Mouse (Mus musculus): ENCODE data around the gene St3gal2. TPM values are rescaled to one million over a fixed set of nuclear protein-coding genes. Genes with fewer than 3 reads are reported as not detected.
"Not testable (repeated sequence)": the region's sequence is repeated elsewhere in the genome, so short reads cannot be mapped to it uniquely, and the experiment has no call there.

Gene St3gal2
- polyA plus RNA-seq, 1 experiment from 2014 or later: 7.1 TPM

- H3K36me3 ChIP-seq (ENCODE audit: control insufficient read depth, insufficient read depth, low read length): no peaks in the 10 kb centered on the region
- no peak overlapping the region for H3K9ac ChIP-seq (ENCODE audit: low read length)
- no peak for TF ChIP-seq CTCF (IDR thresholded peaks at IDR 0.05; ENCODE audit: low read depth)
- no peak for TF ChIP-seq EP300 (optimal IDR thresholded peaks at IDR 0.05)
- no peaks in the 10 kb centered on the region for H3K27me3 ChIP-seq (ENCODE audit: control insufficient read depth, insufficient read depth, low read length)
- no peak for DNase-seq (ENCODE audit: low spot score)
- peak overlapping the region; percentile 84 for H3K4me2 ChIP-seq (replicated peaks; ENCODE audit: low read depth)
- H3K4me1 ChIP-seq (replicated peaks; ENCODE audit: control insufficient read depth, insufficient read depth): no peaks in the 10 kb centered on the region
- peak overlapping the region; percentile 66 for H3K4me3 ChIP-seq (ENCODE audit: low read depth, low read length)
- no peak for ATAC-seq (ENCODE audit: low FRiP score, low TSS enrichment)
- no peaks in the 10 kb centered on the region for H3K9me3 ChIP-seq (ENCODE audit: control insufficient read depth, low read length)
- H3K27ac ChIP-seq (replicated peaks): no peak overlapping the region
- WGBS: 50% methylated on average over 2 of the region's 2 CpGs
These were observed 17.1 kb upstream of the St3gal2 start for GRCm38 (mm10) chr8:110902579-110902965.

GRCm38 (mm10) chr8:110905404-110905803, 14.3 kb upstream of the St3gal2 start:
- TF ChIP-seq CTCF (IDR thresholded peaks at IDR 0.05; ENCODE audit: low read depth) (no peak), EP300 (optimal IDR thresholded peaks at IDR 0.05) (no peak)
- 86% methylated on average over 6 of the region's 6 CpGs for WGBS
- Histone ChIP-seq H3K36me3 (ENCODE audit: control insufficient read depth, insufficient read depth, low read length) (no peaks in the 10 kb centered on the region), H3K27me3 (ENCODE audit: control insufficient read depth, insufficient read depth, low read length) (no peaks in the 10 kb centered on the region), H3K9ac (ENCODE audit: low read length) (no peak overlapping the region), H3K9me3 (ENCODE audit: control insufficient read depth, low read length) (no peaks in the 10 kb centered on the region), H3K27ac (replicated peaks) (no peak overlapping the region), H3K4me2 (replicated peaks; ENCODE audit: low read depth) (no peak overlapping the region), H3K4me1 (replicated peaks; ENCODE audit: control insufficient read depth, insufficient read depth) (no peaks in the 10 kb centered on the region), H3K4me3 (ENCODE audit: low read depth, low read length) (no peak overlapping the region)
- DNase-seq (ENCODE audit: low spot score): no peak
- no peak for ATAC-seq (ENCODE audit: low FRiP score, low TSS enrichment)

- ATAC-seq (ENCODE audit: low FRiP score, low TSS enrichment) (no peak), DNase-seq (ENCODE audit: low spot score) (no peak)
- Histone ChIP-seq H3K27me3 (ENCODE audit: control insufficient read depth, insufficient read depth, low read length) (no peaks in the 10 kb centered on the region), H3K27ac (replicated peaks) (no peak overlapping the region), H3K4me2 (replicated peaks; ENCODE audit: low read depth) (no peak overlapping the region), H3K36me3 (ENCODE audit: control insufficient read depth, insufficient read depth, low read length) (no peaks in the 10 kb centered on the region), H3K4me1 (replicated peaks; ENCODE audit: control insufficient read depth, insufficient read depth) (no peaks in the 10 kb centered on the region), H3K4me3 (ENCODE audit: low read depth, low read length) (no peak overlapping the region), H3K9me3 (ENCODE audit: control insufficient read depth, low read length) (no peaks in the 10 kb centered on the region), H3K9ac (ENCODE audit: low read length) (no peak overlapping the region)
- WGBS: 97% methylated on average over 1 of the region's 1 CpGs
- TF ChIP-seq CTCF (IDR thresholded peaks at IDR 0.05; ENCODE audit: low read depth): no peak
- TF ChIP-seq EP300 (optimal IDR thresholded peaks at IDR 0.05): no peak
These were observed 13.0 kb upstream of the St3gal2 start for GRCm38 (mm10) chr8:110906682-110907081.

- H3K9ac ChIP-seq (ENCODE audit: low read length); H3K27me3 ChIP-seq (ENCODE audit: control insufficient read depth, insufficient read depth, low read length); DNase-seq (ENCODE audit: low spot score); H3K4me1 ChIP-seq (replicated peaks; ENCODE audit: control insufficient read depth, insufficient read depth); H3K36me3 ChIP-seq (ENCODE audit: control insufficient read depth, insufficient read depth, low read length); H3K9me3 ChIP-seq (ENCODE audit: control insufficient read depth, low read length); H3K4me2 ChIP-seq (replicated peaks; ENCODE audit: low read depth); H3K4me3 ChIP-seq (ENCODE audit: low read depth, low read length); ATAC-seq (ENCODE audit: low FRiP score, low TSS enrichment); H3K27ac ChIP-seq (replicated peaks): not testable (repeated sequence)
- TF ChIP-seq CTCF (IDR thresholded peaks at IDR 0.05; ENCODE audit: low read depth): 0 out of 2 replicates have a peak, but pooled peaks have one; percentile 9
These were observed 9.9 kb upstream of the St3gal2 start for GRCm38 (mm10) chr8:110909850-110910249.

GRCm38 (mm10) chr8:110911576-110912570, 7.8 kb upstream of the St3gal2 start:
- H3K4me2 ChIP-seq (replicated peaks; ENCODE audit: low read depth): no peak overlapping the region
- no peaks in the 10 kb centered on the region for H3K9me3 ChIP-seq (ENCODE audit: control insufficient read depth, low read length)
- H3K27ac ChIP-seq (replicated peaks): no peak overlapping the region
- no peak for DNase-seq (ENCODE audit: low spot score)
- H3K27me3 ChIP-seq (ENCODE audit: control insufficient read depth, insufficient read depth, low read length): no peaks in the 10 kb centered on the region
- WGBS: 67% methylated on average over 15 of the region's 15 CpGs
- TF ChIP-seq CTCF (IDR thresholded peaks at IDR 0.05; ENCODE audit: low read depth): no peak
- no peak for TF ChIP-seq EP300 (optimal IDR thresholded peaks at IDR 0.05)
- H3K4me1 ChIP-seq (replicated peaks; ENCODE audit: control insufficient read depth, insufficient read depth): no peaks in the 10 kb centered on the region
- ATAC-seq (ENCODE audit: low FRiP score, low TSS enrichment): no peak
- H3K36me3 ChIP-seq (ENCODE audit: control insufficient read depth, insufficient read depth, low read length): no peaks in the 10 kb centered on the region
- no peak overlapping the region for H3K4me3 ChIP-seq (ENCODE audit: low read depth, low read length)
- H3K9ac ChIP-seq (ENCODE audit: low read length): no peak overlapping the region

- Histone ChIP-seq H3K9me3 (ENCODE audit: control insufficient read depth, low read length) (no peaks in the 10 kb centered on the region), H3K36me3 (ENCODE audit: control insufficient read depth, insufficient read depth, low read length) (no peaks in the 10 kb centered on the region), H3K4me3 (ENCODE audit: low read depth, low read length) (no peak overlapping the region), H3K9ac (ENCODE audit: low read length) (no peak overlapping the region), H3K4me2 (replicated peaks; ENCODE audit: low read depth) (no peak overlapping the region), H3K27ac (replicated peaks) (no peak overlapping the region), H3K4me1 (replicated peaks; ENCODE audit: control insufficient read depth, insufficient read depth) (peaks cover 3% of the 10 kb centered on the region; the same call in 1 of the 2 replicates), H3K27me3 (ENCODE audit: control insufficient read depth, insufficient read depth, low read length) (no peaks in the 10 kb centered on the region)
- WGBS: 32% methylated on average over 2 of the region's 2 CpGs
- TF ChIP-seq EP300 (optimal IDR thresholded peaks at IDR 0.05) (no peak), CTCF (IDR thresholded peaks at IDR 0.05; ENCODE audit: low read depth) (no peak)
- ATAC-seq (ENCODE audit: low FRiP score, low TSS enrichment) (no peak; the same call in 1 of the 2 replicates), DNase-seq (ENCODE audit: low spot score) (peak; percentile 47)
These were observed 2.3 kb upstream of the St3gal2 start for GRCm38 (mm10) chr8:110917415-110917814.

Data from stomach, postnatal 0 days (tissue).